Mouse (Mus musculus) forebrain, embryonic 14.5 days (tissue): ENCODE results near the gene Etl4. TPM values are rescaled to one million over a fixed set of nuclear protein-coding genes. Genes with fewer than 3 reads are reported as not detected.

Experiments used
- ATAC-seq: fragments of 200-750 bp; cut with Nextera tagmentation; 2 replicates; pipeline ENCODE4 v1.8.0; 2017; ENCODE audit warnings: mild to moderate bottlenecking, moderate library complexity
- DNase-seq: peaks from one replicate; pipeline ENCODE4 v3.0.0-alpha.2; 2015; ENCODE audit warnings: low spot score
- H3K27ac ChIP-seq: fragments of 300-500 bp; sonication (generic); 2 replicates; pipeline ENCODE4 v1.5.1; 2014; ENCODE audit warnings: low read depth, mild to moderate bottlenecking, control low read depth, low read length, moderate library complexity
- H3K27me3 ChIP-seq: fragments of 300-500 bp; sonication (generic); replicated peaks from 2 replicates; pipeline ENCODE4 v1.6.1; 2014; ENCODE audit warnings: low read length, control low read depth, mixed read lengths; ENCODE audit not compliant: control insufficient read depth, insufficient read depth
- H3K36me3 ChIP-seq: fragments of 300-500 bp; sonication (generic); 2 replicates; pipeline ENCODE4 v1.6.1; 2014; ENCODE audit warnings: low read length, control low read depth; ENCODE audit not compliant: control insufficient read depth, insufficient read depth
- H3K4me1 ChIP-seq: fragments of 300-500 bp; sonication (generic); 2 replicates; pipeline ENCODE4 v1.6.1; 2014; ENCODE audit warnings: antibody characterized with exemption, low read length, control low read depth; ENCODE audit not compliant: control insufficient read depth, insufficient read depth
- H3K4me2 ChIP-seq: fragments of 300-500 bp; sonication (generic); 2 replicates; pipeline ENCODE4 v1.6.1; 2014; ENCODE audit warnings: mild to moderate bottlenecking, control low read depth, low read length
- H3K4me3 ChIP-seq: fragments of 300-500 bp; sonication (generic); 2 replicates; pipeline ENCODE4 v1.5.1; 2014; ENCODE audit warnings: low read depth, low read length, control low read depth
- H3K9ac ChIP-seq: fragments of 300-500 bp; sonication (generic); 2 replicates; pipeline ENCODE4 v1.6.1; 2014; ENCODE audit warnings: mild to moderate bottlenecking, low read length, control low read depth, moderate library complexity
- H3K9me3 ChIP-seq: fragments of 300-500 bp; sonication (generic); replicated peaks from 2 replicates; pipeline ENCODE4 v1.6.1; 2016; ENCODE audit warnings: low read length, control low read depth, mixed read lengths; ENCODE audit not compliant: control insufficient read depth
- WGBS: fragments of 180-500 bp; shearing (Covaris S2); extraction: QIAGEN DNeasy Blood & Tissue Kit; methylation state at CpG from one replicate; pipeline ENCODE4 v1.1.7; 2014; 5-methylcytosine and 5-hydroxymethylcytosine counted together
- polyA plus RNA-seq: library from polyadenylated mRNA; unstranded; fragments of >200 nt; fragmentation: Nextera tagmentation; extraction: Ambion mirVana; gene quantifications from 2 replicates; pipeline ENCODE4 v1.2.1, GENCODE M21; 2014

The Etl4 gene
- polyA plus RNA-seq, 1 experiment from 2014 or later, result 14.7 TPM

DNA sequence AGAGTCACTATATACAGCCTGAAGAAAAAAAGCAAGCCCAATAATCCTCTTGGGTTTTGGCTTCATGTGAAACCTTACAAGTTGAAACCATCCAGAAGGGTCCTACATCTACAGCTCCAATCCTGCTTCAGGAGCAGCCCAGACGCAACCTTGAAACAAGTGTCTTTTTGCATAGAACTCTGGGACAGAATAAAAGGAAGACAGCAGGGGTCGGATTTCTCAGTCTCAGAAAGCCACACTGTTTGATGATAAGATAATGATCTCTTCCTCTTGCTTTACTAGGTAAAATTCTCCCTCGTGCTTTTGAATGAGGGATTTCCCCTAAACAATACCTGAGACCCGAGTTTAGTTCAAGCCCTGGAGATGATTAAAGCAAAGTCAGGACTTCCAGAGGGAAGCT lies 385.0 kb downstream of the Etl4 start:
- H3K27ac ChIP-seq, result no peak overlapping the region
- 12% methylated on average over 4 of the region's 4 CpGs for WGBS

DNA sequence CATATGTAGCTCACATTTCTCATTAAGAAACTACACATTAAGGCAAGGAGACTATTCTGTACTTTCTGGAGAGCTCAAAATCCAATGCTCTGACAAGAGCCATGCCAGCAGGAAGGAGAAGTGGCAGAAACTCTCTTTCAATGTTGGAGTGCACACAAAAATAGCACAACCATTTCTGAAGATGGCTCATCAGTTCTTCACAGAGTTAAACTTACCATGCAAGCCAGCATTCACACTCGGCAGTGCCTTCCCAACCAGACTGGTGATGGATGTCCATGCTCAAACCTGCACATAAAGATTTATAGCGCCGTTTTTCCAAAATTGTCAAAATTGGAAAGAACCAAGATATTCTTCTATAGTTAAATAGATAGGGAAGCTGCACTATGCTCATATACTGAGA lies 392.9 kb downstream of the Etl4 start:
- H3K9ac ChIP-seq, result no peak overlapping the region
- no peak overlapping the region for H3K4me2 ChIP-seq
- H3K9me3 ChIP-seq, result no peaks in the 10 kb centered on the region
- H3K4me3 ChIP-seq, result no peak overlapping the region
- 91% methylated on average over 3 of the region's 3 CpGs for WGBS
- ATAC-seq (no peak), DNase-seq (no peak)
- H3K27me3 ChIP-seq, result no peaks in the 10 kb centered on the region
- H3K4me1 ChIP-seq, result no peaks in the 10 kb centered on the region
- H3K27ac ChIP-seq, result no peak overlapping the region
- no peaks in the 10 kb centered on the region for H3K36me3 ChIP-seq

More for the DNA sequence above, 385.0 kb downstream of the Etl4 start:
- DNase-seq, result no peak
- Histone ChIP-seq H3K27me3 (no peaks in the 10 kb centered on the region), H3K9me3 (no peaks in the 10 kb centered on the region), H3K4me2 (no peak overlapping the region), H3K4me1 (no peaks in the 10 kb centered on the region), H3K9ac (no peak overlapping the region), H3K4me3 (no peak overlapping the region), H3K36me3 (no peaks in the 10 kb centered on the region)
- no peak for ATAC-seq

DNA sequence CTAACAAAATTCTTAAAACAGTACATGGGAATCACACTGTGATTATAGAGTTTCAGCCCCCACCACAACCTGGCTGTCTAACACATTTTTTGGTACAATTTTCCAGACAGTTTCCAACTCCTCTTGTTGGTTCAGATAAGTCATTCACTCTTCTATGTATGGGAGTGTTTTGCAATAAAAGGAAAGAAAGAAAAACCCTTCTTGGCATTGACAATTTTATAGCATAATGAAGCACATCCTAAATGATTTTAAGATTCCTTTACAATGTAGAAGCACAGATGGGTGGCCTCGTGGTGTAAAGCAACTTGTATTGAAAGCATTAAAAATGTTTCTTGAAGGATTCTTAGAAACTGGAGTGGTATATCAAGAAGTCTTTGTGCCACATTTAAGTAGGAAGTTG lies 415.4 kb downstream of the Etl4 start:
- Histone ChIP-seq H3K9ac (no peak overlapping the region), H3K27me3 (no peaks in the 10 kb centered on the region), H3K27ac (no peak overlapping the region), H3K4me1 (no peaks in the 10 kb centered on the region), H3K9me3 (no peaks in the 10 kb centered on the region), H3K4me2 (no peak overlapping the region), H3K4me3 (no peak overlapping the region), H3K36me3 (no peaks in the 10 kb centered on the region)
- DNase-seq (no peak), ATAC-seq (no peak)
- 83% methylated on average over 1 of the region's 1 CpGs for WGBS

DNA sequence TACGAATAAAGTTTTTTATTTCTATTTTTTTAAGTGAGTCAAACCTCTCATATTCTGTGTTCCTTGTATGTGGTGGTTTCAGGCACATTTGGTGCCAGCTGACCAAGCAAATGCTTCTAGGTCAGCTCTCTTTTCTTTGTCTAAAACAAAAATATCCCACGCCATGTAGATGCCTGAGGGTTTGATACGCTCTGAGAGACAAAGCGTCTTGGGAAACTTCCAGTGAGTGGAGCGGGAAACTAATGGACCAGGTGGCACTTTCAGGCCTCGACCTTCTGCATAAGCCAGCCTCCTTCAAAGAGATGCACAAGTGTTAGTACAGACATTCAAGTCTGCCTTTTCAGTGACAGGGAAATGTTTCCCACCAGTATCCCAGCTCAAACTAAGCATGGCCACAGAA lies 426.6 kb downstream of the Etl4 start:
- 84% methylated on average over 6 of the region's 6 CpGs for WGBS
- no peak for DNase-seq
- Histone ChIP-seq H3K4me3 (no peak overlapping the region), H3K27me3 (no peaks in the 10 kb centered on the region), H3K27ac (no peak overlapping the region), H3K9me3 (no peaks in the 10 kb centered on the region), H3K36me3 (no peaks in the 10 kb centered on the region), H3K9ac (no peak overlapping the region), H3K4me2 (no peak overlapping the region), H3K4me1 (no peaks in the 10 kb centered on the region)
- ATAC-seq, result no peak

DNA sequence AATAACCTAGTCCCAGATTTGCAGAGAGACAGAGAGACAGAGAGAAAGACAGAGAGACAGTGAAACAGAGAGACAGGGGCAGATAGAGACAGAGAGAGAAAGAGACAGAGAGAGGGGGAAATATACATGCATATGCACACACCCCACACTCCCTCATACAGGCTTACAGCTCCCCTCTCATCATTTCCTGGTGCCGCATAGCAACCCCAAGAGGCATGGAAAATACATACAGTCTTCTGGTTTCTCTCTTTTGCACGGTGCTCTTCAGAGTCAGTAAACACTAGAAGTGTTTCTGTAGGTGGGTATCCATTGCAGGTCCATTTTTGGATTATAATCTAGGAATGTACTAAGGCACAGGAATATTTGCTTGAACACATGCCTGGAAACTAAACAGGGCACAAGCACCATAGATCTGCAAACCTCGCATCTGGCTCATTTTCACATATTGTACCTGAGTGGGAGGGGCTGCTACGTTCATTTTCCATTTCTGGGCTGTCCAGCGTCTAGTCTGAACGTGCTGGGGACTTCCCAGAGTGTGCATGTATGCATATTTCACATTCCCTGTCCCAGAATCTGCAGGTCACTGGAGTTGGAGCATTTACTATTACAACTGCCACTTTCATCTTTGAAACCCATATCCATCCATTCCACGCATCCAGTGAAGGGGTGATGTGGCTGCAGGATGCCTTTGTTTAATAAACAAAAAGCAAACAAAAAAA lies 429.6 kb downstream of the Etl4 start:
- Histone ChIP-seq H3K9me3 (no peaks in the 10 kb centered on the region), H3K36me3 (no peaks in the 10 kb centered on the region), H3K27ac (no peak overlapping the region), H3K4me2 (peak overlapping the region; percentile 46), H3K27me3 (no peaks in the 10 kb centered on the region), H3K4me3 (0 out of 2 replicates have a peak overlapping the region, but pooled peaks have one; percentile 7), H3K4me1 (no peaks in the 10 kb centered on the region), H3K9ac (peak overlapping the region; percentile 3; the same call in 1 of the 2 replicates)
- ATAC-seq, result no peak
- WGBS, result 49% methylated on average over 7 of the region's 7 CpGs
- DNase-seq, result no peak

DNA sequence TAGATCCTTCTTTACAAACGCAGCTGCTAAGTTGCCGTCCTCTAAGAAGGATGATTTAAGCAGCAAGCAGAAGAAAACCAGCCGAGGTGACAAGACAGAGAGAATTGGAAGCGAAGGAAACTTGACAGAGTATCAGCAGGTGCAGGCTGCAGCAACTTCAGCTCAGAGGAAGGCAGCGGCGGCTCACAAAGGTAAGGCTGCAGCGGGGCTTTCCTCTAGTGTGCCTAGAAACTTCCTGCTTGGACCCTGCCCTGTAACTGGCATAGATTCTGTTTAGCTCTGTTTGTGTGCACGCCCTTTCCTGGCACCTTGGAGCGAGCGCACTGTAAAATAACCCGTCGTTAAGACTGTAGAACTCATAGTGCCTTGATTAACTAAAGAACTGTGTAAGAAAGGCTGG lies 430.3 kb downstream of the Etl4 start:
- Histone ChIP-seq H3K27ac (no peak overlapping the region), H3K4me1 (no peaks in the 10 kb centered on the region), H3K4me3 (peak overlapping the region; percentile 7; the same call in 1 of the 2 replicates), H3K9ac (peak overlapping the region; percentile 3), H3K4me2 (peak overlapping the region; percentile 46), H3K27me3 (no peaks in the 10 kb centered on the region), H3K9me3 (no peaks in the 10 kb centered on the region), H3K36me3 (no peaks in the 10 kb centered on the region)
- 7% methylated on average over 12 of the region's 12 CpGs for WGBS
- ATAC-seq, result no peak
- DNase-seq, result peak; percentile 37

DNA sequence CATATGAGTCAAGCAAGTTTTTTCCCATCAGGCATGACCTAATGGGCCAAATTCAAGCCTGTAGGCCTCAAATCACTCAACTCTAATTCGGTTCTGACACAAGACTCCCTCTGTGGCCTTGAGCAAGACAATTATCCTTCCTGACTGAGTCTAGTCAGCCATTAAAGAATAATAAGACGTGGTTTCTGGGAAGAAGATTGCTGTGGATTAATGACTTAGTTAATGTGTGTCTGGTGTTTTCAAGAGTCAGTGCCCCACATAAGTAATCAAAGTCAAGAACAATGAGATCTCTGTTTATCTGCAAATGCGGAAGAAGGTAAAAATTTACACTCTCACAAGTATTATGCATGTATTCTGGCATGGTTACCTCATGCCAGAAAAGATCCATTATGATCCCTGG lies 437.3 kb downstream of the Etl4 start:
- no peaks in the 10 kb centered on the region for H3K27me3 ChIP-seq
- no peak for ATAC-seq
- no peak overlapping the region for H3K9ac ChIP-seq
- WGBS, result 51% methylated on average over 3 of the region's 3 CpGs
- no peaks in the 10 kb centered on the region for H3K4me1 ChIP-seq
- H3K4me2 ChIP-seq, result no peak overlapping the region
- no peak overlapping the region for H3K4me3 ChIP-seq
- no peak overlapping the region for H3K27ac ChIP-seq
- DNase-seq, result no peak
- no peaks in the 10 kb centered on the region for H3K36me3 ChIP-seq
- no peaks in the 10 kb centered on the region for H3K9me3 ChIP-seq

DNA sequence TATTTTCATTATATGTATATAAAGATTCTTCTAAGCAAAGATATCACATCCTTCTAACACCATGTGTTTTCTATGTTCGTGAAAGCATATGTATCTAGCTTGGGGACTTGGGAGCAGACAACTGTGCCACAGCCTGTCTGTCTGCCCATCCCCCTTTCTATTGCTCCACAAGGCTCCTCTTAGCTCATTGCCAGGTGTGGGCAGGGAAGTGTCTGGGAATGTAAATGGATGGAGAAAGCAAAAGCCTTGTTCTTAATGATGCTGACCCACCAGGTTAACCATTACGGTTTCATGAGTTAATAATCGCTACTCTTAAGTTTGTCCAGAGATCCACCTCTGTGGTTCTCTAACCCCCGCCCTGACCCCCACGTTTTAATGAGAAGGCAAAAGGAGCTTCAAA lies 439.7 kb downstream of the Etl4 start:
- Histone ChIP-seq H3K4me1 (no peaks in the 10 kb centered on the region), H3K27ac (no peak overlapping the region), H3K9me3 (no peaks in the 10 kb centered on the region), H3K27me3 (no peaks in the 10 kb centered on the region), H3K4me3 (no peak overlapping the region), H3K9ac (no peak overlapping the region), H3K36me3 (no peaks in the 10 kb centered on the region), H3K4me2 (no peak overlapping the region)
- ATAC-seq (no peak), DNase-seq (peak; percentile 10)
- WGBS, result 80% methylated on average over 5 of the region's 5 CpGs

DNA sequence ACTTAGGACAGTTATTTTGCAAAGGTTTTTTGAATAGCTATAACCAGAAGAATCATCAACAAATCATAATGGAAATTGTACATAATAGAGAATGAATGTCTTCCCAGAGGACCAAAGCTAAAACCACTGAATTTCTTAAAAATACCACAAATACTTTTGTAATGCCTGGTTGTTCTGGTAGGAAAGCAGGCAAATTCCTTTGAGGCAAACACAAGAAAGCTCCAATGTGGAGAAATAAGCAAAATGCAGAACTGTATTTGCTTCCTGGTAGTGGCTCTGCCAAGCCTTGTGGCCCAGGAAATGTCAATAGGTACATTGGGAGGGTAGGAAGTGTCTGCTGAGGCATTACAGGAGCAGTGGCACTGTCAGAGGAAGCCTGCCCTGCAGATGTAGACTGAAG lies 443.2 kb downstream of the Etl4 start:
- no peak overlapping the region for H3K4me2 ChIP-seq
- H3K27me3 ChIP-seq, result no peaks in the 10 kb centered on the region
- no peaks in the 10 kb centered on the region for H3K4me1 ChIP-seq
- H3K27ac ChIP-seq, result no peak overlapping the region
- DNase-seq (no peak), ATAC-seq (no peak)
- no peaks in the 10 kb centered on the region for H3K36me3 ChIP-seq
- no peaks in the 10 kb centered on the region for H3K9me3 ChIP-seq
- H3K9ac ChIP-seq, result no peak overlapping the region
- no peak overlapping the region for H3K4me3 ChIP-seq
